Mouse (Mus musculus) heart, adult 8-10 months (tissue): ENCODE results near the gene Iqcf3. TPM values are rescaled to one million over a fixed set of nuclear protein-coding genes. Genes with fewer than 3 reads are reported as not detected.

ENCODE experiments used
- DNase-seq: peaks from one replicate; pipeline ENCODE4 v3.0.0; 2022; ENCODE audit warnings: low spot score
- total RNA-seq, 4 experiments: library from RNA; stranded (reverse); gene quantifications; 2 replicates each; pipeline ENCODE4 v1.2.4; 2022

The Iqcf3 gene
- total RNA-seq, 4 experiments from 2014 or later: not detected

DNA sequence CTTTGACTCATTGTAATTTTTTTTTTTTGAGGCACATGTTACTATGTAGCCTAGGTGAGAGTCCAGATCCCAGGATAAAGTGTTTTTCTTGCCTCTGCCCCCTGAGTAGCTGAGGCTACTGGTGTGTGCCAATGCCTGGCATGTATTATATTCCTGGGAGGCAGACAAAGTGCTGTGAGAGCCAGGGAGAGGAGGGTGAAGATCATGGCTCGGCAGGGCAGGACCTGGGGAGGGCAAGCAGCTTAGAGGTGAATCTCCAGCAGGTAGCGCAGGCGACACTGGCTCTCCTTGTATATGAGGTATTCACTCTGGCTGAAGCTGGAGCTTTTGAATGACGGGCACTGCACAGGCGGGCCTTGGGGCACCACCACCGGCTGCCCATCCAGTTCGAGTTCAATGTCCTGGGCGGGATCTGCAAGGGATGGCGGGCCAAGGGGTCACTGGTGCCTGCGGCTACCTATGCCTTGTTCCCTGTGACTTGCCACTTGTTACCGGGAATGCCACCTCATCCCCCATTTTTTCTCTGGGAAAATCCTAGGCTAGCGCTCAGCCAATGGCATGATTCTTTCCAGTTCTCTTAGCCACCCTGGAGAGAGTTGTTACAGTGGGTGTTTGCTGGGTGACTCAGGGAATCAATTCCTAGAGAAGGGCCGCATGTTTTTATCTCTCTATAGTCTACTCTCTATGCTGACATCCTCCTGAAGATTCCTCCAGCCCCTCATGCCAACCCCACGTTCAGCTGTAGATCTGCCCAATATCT, 90.3 kb downstream of the Iqcf3 start:
- DNase-seq: no peak

- no peak for DNase-seq
These were observed 91.7 kb downstream of the Iqcf3 start for GRCm38 (mm10) chr9:106469776-106470175.

- DNase-seq: no peak
These were observed 92.1 kb downstream of the Iqcf3 start for GRCm38 (mm10) chr9:106469317-106469716.

GRCm38 (mm10) chr9:106467746-106468145, 93.7 kb downstream of the Iqcf3 start:
- no peak for DNase-seq

DNA sequence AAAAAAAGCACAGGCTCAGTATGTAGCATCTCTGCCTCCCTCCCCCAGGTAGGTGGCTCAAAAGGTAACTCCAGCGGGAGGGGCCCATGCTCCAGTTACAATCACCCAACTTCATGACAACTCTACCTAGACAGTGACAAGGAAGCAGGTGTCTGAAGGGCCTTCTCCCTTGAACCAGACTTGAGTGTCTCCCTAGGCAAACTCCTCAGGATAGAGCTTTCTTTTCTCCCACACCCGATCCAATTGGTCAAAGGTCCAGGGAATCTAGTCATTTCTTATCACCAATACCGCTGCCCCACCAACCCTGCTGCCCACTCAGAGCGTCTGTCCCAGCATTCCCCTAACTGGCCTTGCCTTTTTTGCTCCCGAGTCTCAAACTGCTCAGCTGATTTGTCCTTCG, 94.7 kb downstream of the Iqcf3 start:
- no peak for DNase-seq

DNA sequence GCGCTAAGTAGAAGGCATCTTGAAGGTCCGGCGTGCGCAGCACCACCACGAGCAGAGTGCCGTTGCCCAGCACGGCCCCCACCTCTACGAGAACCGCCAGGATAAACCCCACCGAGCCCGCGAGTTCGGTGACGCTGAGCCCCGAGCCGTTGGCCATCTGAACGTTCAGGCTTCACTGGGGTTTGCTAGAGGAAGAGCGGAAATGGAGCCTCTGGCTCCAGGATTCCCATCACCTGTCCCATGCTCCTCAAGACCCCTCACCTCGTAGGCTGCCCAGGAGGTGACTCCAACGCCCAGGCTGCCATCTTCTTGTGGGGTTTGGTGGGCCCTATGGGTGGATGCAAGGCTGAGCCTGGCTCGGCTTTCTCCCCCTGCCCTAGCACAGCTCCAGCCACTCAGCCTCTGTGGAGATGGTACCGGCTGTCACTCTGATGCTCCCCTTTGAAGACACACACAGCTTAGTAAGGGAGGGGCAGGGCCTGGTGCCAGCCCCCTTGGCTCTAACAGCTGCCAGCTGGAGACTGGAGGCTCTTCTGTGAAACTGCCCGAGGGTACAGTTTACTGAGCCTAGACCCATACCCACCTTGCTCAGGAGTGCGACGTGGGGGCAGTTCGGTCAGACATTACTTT, 95.7 kb downstream of the Iqcf3 start, which contains the start of gene Gpr62:
Gene Gpr62, minus strand, starts transcription at position 368 of the 630 bp plus-strand sequence.
- DNase-seq: no peak

DNA sequence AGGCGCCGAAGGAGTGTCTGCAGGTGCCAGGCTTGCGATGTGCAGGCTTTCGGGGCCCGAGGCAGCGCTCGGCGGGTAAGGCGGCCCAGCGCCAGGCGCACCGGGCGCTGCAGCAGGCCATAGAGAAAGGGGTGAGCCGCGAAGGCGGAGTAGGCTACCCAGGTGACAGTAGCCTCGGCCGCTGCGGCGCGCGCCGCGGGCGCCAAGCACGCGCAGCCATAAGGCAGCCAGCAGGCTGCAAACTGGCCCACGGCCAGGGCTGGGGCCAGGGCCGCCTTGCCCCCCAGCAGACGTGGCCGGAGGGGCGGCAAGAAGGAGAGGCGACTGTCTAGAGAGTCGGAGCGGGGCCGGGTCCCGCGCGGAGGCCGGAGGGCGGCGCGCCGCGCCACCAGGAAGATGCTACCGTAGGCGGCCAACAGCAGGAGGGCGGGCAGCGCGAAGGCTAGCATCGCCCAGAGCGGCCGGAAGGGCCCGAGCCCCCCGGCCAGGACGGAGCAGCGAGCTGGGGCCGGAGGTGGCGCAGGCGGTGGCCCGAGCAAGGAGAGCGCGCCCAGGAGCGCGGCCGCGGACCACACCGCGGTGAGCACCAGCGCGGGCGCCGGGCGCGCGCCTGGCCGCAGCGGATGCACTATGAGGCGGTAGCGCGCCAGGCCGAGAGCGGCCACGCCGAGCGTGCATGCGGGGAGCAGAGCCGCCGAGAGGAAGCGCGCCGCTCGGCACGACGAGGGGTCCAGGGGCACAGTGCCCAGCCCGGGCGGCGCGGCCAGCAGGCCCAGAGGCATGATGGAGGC, 96.5 kb downstream of the Iqcf3 start:
- DNase-seq: no peak

- no peak for DNase-seq
These were observed 98.0 kb downstream of the Iqcf3 start for GRCm38 (mm10) chr9:106463122-106464063.

GRCm38 (mm10) chr9:106462430-106462800, 99.0 kb downstream of the Iqcf3 start:
- no peak for DNase-seq

DNA sequence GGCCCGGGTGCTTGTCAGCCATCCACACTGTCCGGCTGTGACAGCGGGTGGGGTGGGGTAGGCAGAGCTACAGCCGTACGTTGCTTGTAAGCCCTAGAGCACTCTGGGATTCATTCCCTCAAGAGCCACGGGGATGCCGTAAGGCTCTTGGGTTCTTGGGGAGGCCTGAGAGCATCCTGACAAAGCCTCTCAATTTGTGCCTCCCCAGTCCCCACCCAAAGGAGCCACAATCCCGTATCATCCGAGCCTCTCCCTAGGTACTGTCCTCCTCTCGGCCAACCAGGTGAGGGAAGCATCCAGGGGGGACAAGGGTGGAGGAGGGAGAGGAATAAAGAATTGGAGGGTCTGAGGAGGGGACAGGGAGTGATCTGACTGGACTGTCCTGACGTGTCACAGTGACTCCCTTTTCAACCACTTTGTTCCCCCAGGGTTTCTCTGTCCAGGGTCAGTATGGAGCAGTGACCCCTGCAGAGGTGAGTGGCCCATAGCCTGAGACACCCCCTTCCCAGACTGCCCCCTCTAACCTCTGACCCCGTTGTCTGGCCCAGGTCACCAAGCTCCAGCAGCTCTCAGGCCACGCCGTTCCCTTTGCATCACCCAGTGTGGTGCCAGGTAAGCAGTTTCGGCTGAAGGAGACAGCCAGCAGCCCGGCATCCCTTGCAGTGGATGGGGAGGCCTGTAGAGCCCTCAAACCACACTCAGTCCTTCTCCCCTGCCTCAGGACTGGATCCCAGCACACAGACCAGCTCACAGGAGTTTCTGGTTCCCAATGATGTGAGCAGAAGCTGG, 99.6 kb downstream of the Iqcf3 start:
- no peak for DNase-seq

GRCm38 (mm10) chr9:106461026-106461415, 100.4 kb downstream of the Iqcf3 start:
- no peak for DNase-seq

- no peak for DNase-seq
These were observed 100.9 kb downstream of the Iqcf3 start for GRCm38 (mm10) chr9:106460401-106461025.

DNA sequence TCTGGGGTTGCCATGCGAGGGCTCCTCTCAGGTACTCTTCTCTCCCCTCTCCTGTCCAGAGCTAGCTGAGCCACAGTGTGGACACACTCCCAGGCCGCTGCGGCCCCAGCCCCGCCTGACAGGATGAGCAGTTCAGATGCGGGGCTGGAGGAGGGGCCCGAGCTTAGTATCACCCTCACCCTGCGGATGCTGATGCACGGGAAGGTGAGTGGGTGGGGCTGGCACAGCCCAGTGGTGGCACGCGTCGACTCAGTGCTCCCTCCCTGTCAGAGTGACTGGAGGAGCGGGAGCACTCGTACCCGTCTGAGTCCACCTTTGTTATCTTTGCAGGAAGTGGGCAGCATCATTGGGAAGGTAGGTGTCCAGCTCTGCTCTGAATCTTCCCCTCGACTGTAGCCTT, 101.5 kb downstream of the Iqcf3 start:
- DNase-seq: no peak

- DNase-seq: no peak
These were observed 103.5 kb downstream of the Iqcf3 start for GRCm38 (mm10) chr9:106457920-106458319.

DNA sequence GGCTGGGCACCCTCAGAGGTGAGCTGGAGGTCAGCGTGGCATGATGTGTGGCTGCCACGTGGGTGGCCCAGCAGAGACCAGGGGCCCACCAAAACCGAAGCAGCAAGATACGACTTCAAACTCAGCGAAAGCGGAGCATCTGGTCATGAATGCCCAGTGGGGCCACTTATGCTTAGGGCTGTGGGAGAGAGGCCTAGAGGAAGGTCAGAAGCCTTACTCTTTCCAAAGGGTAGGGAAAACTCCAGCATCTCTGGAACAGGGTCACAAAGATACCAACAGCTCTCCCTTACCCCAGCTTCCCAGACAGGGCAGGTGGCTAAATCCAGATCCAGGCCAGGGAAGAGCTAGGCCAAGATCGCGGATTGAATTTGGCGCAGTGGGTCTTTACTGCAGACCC, 104.3 kb downstream of the Iqcf3 start:
- no peak for DNase-seq

- DNase-seq: no peak
These were observed 104.9 kb downstream of the Iqcf3 start for GRCm38 (mm10) chr9:106456325-106457162.

GRCm38 (mm10) chr9:106454888-106455681, 106.3 kb downstream of the Iqcf3 start:
- DNase-seq: no peak

DNA sequence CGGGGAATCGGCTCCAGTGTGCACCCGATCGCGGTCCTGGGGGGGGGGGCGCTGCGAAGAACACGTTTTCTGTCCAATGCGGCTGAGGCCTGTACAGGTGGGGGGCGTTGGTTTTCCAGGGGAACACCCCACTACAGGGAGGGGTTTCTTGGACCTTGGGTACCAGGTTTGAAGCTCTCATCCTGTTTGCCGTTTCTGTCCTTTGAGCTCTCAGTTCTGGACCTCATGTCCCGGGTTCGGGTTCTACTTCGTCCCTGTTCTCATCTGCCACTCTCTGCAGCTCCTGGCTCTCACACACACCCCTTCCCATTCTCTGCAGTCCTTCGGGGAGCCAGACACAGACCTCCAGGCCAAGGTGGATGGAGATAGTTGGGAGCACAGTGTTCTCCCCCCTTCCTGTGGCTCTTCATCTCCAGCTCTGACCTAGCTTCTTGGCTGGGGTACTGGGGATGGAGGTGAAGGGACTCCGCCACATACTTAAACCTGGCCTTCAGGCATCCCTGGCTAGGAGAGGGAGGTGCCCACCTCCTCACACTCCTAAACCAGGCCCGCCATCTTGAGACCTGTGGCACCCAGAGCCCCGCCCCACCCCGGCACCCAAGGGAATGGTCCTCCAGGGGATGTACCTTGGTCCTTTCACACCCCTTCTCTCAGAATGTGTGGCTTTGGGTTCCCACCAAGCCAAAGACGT, 107.2 kb downstream of the Iqcf3 start:
- no peak for DNase-seq
